Mouse (Mus musculus): ENCODE measurements around the gene Lyl1.

GRCm38 (mm10) chr8:84700941-84701911, at the start of gene Lyl1:
- TF ChIP-seq USF1 (IDR thresholded peaks at IDR 0.05; ENCODE audit: low read depth) (no peak), FOSL1 (IDR thresholded peaks at IDR 0.05; ENCODE audit: insufficient read depth, low read length, poor library complexity, severe bottlenecking) (no peak), CTCF (IDR thresholded peaks at IDR 0.05; ENCODE audit: control insufficient read depth, insufficient read depth, insufficient read length) (no peak), CEBPB (IDR thresholded peaks at IDR 0.05; ENCODE audit: low read depth) (no peak), MAX (IDR thresholded peaks at IDR 0.05) (no peak)

Measured in C2C12 (cell line).